In genomic region chr6:91108301-91108916, GRCm38 (mm10) we compare ENCODE assay signal across 18 mouse cellular contexts. TPM values are rescaled to one million over a fixed set of nuclear protein-coding genes. Genes with fewer than 3 reads are reported as not detected.
DNase-seq lines count a peak whose midpoint lies in the region; ATAC-seq and TF ChIP-seq lines count a peak whose summit lies in the region.
"Had no signal": no experiment of that assay in that cellular context is flagged by ENCODE, and none has a peak within 500 bp of the region (broad histone marks: within the 10 kb centered on the region; RNA-seq: fewer than 3 reads in every experiment).

No protein-coding gene starts in this region.

- peak; percentile 34; the same call in 1 of the 2 replicates for ATAC-seq in embryonic facial prominence, embryonic 14.5 days (ENCODE audit: low read depth)
- 0 out of 2 replicates have a peak, but pooled peaks have one; percentile 35 for ATAC-seq in limb, embryonic 14.5 days (ENCODE audit: low FRiP score, low read depth)
- ATAC-seq: intestine, embryonic 15.5 days; midbrain, embryonic 16.5 days; Patski had no signal

- no peaks in the 10 kb centered on the region; the same call in 1 of the 2 replicates for H3K27me3 ChIP-seq in embryonic facial prominence, embryonic 14.5 days (replicated peaks; ENCODE audit: control insufficient read depth, insufficient read depth, low read length)
- no peaks in the 10 kb centered on the region for H3K27me3 ChIP-seq in embryonic facial prominence, embryonic 10.5 days (replicated peaks; ENCODE audit: low read depth, poor library complexity, severe bottlenecking)
- no peaks in the 10 kb centered on the region for H3K27me3 ChIP-seq in limb, embryonic 14.5 days (ENCODE audit: control insufficient read depth, insufficient read depth, low read length)
- no peaks in the 10 kb centered on the region for H3K27me3 ChIP-seq in limb, embryonic 10.5 days (ENCODE audit: low read depth, poor library complexity, severe bottlenecking)
- H3K27me3 ChIP-seq: intestine, embryonic 15.5 days; megakaryocyte, embryonic 14.5 days; neural tube, embryonic 13.5 days; Patski had no signal

- H3K9ac ChIP-seq in embryonic facial prominence, embryonic 14.5 days (ENCODE audit: low read depth, low read length): no peak overlapping the region
- no peak overlapping the region for H3K9ac ChIP-seq in limb, embryonic 14.5 days (ENCODE audit: low read depth, low read length, severe bottlenecking)
- H3K9ac ChIP-seq: intestine, embryonic 15.5 days; neural tube, embryonic 13.5 days had no signal

- H3K4me2 ChIP-seq in embryonic facial prominence, embryonic 14.5 days (ENCODE audit: low read depth, low read length): no peak overlapping the region
- H3K4me2 ChIP-seq in limb, embryonic 14.5 days (replicated peaks; ENCODE audit: low read depth, low read length, severe bottlenecking): no peak overlapping the region
- H3K4me2 ChIP-seq: intestine, embryonic 15.5 days; liver, embryonic 11.5 days; neural tube, embryonic 13.5 days had no signal

- H3K4me3 ChIP-seq in embryonic facial prominence, embryonic 14.5 days (ENCODE audit: low read depth, low read length): no peak overlapping the region
- H3K4me3 ChIP-seq in embryonic facial prominence, embryonic 10.5 days: no peak overlapping the region
- H3K4me3 ChIP-seq in limb, embryonic 14.5 days (replicated peaks; ENCODE audit: low read length): no peak overlapping the region
- H3K4me3 ChIP-seq in limb, embryonic 10.5 days: no peak overlapping the region
- H3K4me3 ChIP-seq: intestine, embryonic 15.5 days; megakaryocyte, embryonic 14.5 days; neural tube, embryonic 13.5 days had no signal

- DNase-seq in embryonic facial prominence, embryonic 14.5 days (ENCODE audit: low spot score): no peak
- DNase-seq in embryonic facial prominence, embryonic 10.5 days (ENCODE audit: low spot score): no peak
- no peak for DNase-seq in limb, embryonic 14.5 days (ENCODE audit: low spot score)
- no peak for DNase-seq in limb, embryonic 10.5 days (ENCODE audit: low spot score)
- DNase-seq in thymus, postnatal 0 days (ENCODE audit: low spot score): peak; percentile 52
- no peak for DNase-seq in thymus, postnatal 36 days
- no peak for DNase-seq in ovary, postnatal 36 days (ENCODE audit: low spot score)
- DNase-seq: adrenal gland, postnatal 25 days; cerebellum, adult 9-10 months; gastrocnemius, postnatal 25 days; heart, postnatal 10 days; lung, postnatal 10 days had no signal

- TF ChIP-seq POLR2A in limb, embryonic 14.5 days (IDR thresholded peaks at IDR 0.05; ENCODE audit: borderline replicate concordance, extremely low read depth, insufficient read depth, insufficient read length): no peak

- no peaks in the 10 kb centered on the region for H3K36me3 ChIP-seq in embryonic facial prominence, embryonic 14.5 days (ENCODE audit: control insufficient read depth, insufficient read depth, low read length)
- no peaks in the 10 kb centered on the region for H3K36me3 ChIP-seq in embryonic facial prominence, embryonic 10.5 days (replicated peaks)
- H3K36me3 ChIP-seq in limb, embryonic 14.5 days (ENCODE audit: control insufficient read depth, insufficient read depth, low read length): no peaks in the 10 kb centered on the region
- no peaks in the 10 kb centered on the region for H3K36me3 ChIP-seq in limb, embryonic 10.5 days
- H3K36me3 ChIP-seq: intestine, embryonic 15.5 days; neural tube, embryonic 13.5 days had no signal

- 69% methylated on average over 3 of the region's 3 CpGs for WGBS in embryonic facial prominence, embryonic 14.5 days
- WGBS in embryonic facial prominence, embryonic 10.5 days: 91% methylated on average over 3 of the region's 3 CpGs
- WGBS in limb, embryonic 14.5 days: 74% methylated on average over 3 of the region's 3 CpGs
- 80% methylated on average over 3 of the region's 3 CpGs for WGBS in limb, embryonic 10.5 days

- 0 out of 2 replicates have a peak, but pooled peaks cover 3% of the 10 kb centered on the region for H3K4me1 ChIP-seq in embryonic facial prominence, embryonic 14.5 days (ENCODE audit: control insufficient read depth, insufficient read depth, low read length)
- peaks cover 20% of the 10 kb centered on the region for H3K4me1 ChIP-seq in embryonic facial prominence, embryonic 10.5 days
- H3K4me1 ChIP-seq in limb, embryonic 14.5 days (ENCODE audit: control insufficient read depth, insufficient read depth, low read length): no peaks in the 10 kb centered on the region; the same call in 1 of the 2 replicates
- H3K4me1 ChIP-seq in limb, embryonic 10.5 days: peaks cover 19% of the 10 kb centered on the region
- H3K4me1 ChIP-seq: intestine, embryonic 15.5 days had no signal

- H3K9me3 ChIP-seq in embryonic facial prominence, embryonic 14.5 days (ENCODE audit: control insufficient read depth, low read length): no peaks in the 10 kb centered on the region
- no peaks in the 10 kb centered on the region for H3K9me3 ChIP-seq in embryonic facial prominence, embryonic 10.5 days
- no peaks in the 10 kb centered on the region for H3K9me3 ChIP-seq in limb, embryonic 14.5 days (ENCODE audit: control insufficient read depth, low read length)
- no peaks in the 10 kb centered on the region for H3K9me3 ChIP-seq in limb, embryonic 10.5 days (replicated peaks)
- H3K9me3 ChIP-seq: intestine, embryonic 15.5 days; neural tube, embryonic 13.5 days had no signal

- H3K27ac ChIP-seq in embryonic facial prominence, embryonic 14.5 days (replicated peaks; ENCODE audit: low read depth, low read length): no peak overlapping the region
- no peak overlapping the region for H3K27ac ChIP-seq in embryonic facial prominence, embryonic 10.5 days (replicated peaks)
- H3K27ac ChIP-seq in limb, embryonic 14.5 days (replicated peaks; ENCODE audit: low read depth, low read length): no peak overlapping the region
- H3K27ac ChIP-seq in limb, embryonic 10.5 days: no peak overlapping the region
- H3K27ac ChIP-seq: intestine, embryonic 15.5 days; neural tube, embryonic 13.5 days had no signal

RNA-seq across cellular contexts. Expression of gene Nup210, which starts 8.2 kb away (rescaled TPM):
- polyA plus RNA-seq in embryonic facial prominence, embryonic 14.5 days (2014; fragmentation: Nextera tagmentation; extraction: Ambion mirVana): 13.1 and 16.2 TPM in 2 replicates
- 15.8 and 17.3 TPM in 2 replicates for polyA plus RNA-seq in embryonic facial prominence, embryonic 10.5 days (2016; fragmentation: Nextera tagmentation; extraction: Ambion mirVana)
- polyA plus RNA-seq in limb, embryonic 14.5 days (2012; rRNA removed): 18.9 and 23.7 TPM in 2 replicates
- polyA plus RNA-seq in limb, embryonic 14.5 days (2014; fragmentation: Nextera tagmentation; extraction: Ambion mirVana): 12.4 and 12.6 TPM in 2 replicates
- polyA plus RNA-seq in limb, embryonic 10.5 days (2016; fragmentation: Nextera tagmentation; extraction: Ambion mirVana): 7.2 and 10.7 TPM in 2 replicates
- polyA plus RNA-seq in thymus, postnatal 0 days (2015; fragmentation: Nextera tagmentation; extraction: Ambion mirVana): 36.0 and 37.9 TPM in 2 replicates

RNA-seq across cellular contexts. Expression of gene Hdac11, which starts 48.1 kb away (rescaled TPM):
- 15.4 and 15.7 TPM in 2 replicates for polyA plus RNA-seq in embryonic facial prominence, embryonic 14.5 days (2014; fragmentation: Nextera tagmentation; extraction: Ambion mirVana)
- 8.6 and 9.8 TPM in 2 replicates for polyA plus RNA-seq in embryonic facial prominence, embryonic 10.5 days (2016; fragmentation: Nextera tagmentation; extraction: Ambion mirVana)
- polyA plus RNA-seq in limb, embryonic 14.5 days (2012; rRNA removed): 43.9 and 46.0 TPM in 2 replicates
- 18.1 and 18.5 TPM in 2 replicates for polyA plus RNA-seq in limb, embryonic 14.5 days (2014; fragmentation: Nextera tagmentation; extraction: Ambion mirVana)
- 10.0 and 12.8 TPM in 2 replicates for polyA plus RNA-seq in limb, embryonic 10.5 days (2016; fragmentation: Nextera tagmentation; extraction: Ambion mirVana)
- 6.2 and 7.0 TPM in 2 replicates for polyA plus RNA-seq in thymus, postnatal 0 days (2015; fragmentation: Nextera tagmentation; extraction: Ambion mirVana)
